Mouse (Mus musculus) ES-Bruce4 (cell line): Measurements from ENCODE around the gene Dnah6. TPM values are rescaled to one million over a fixed set of nuclear protein-coding genes. Genes with fewer than 3 reads are reported as not detected.

Source experiments
- H3K27ac ChIP-seq: 2 replicates; pipeline ENCODE4 v1.5.1; 2012; ENCODE audit warnings: low read length, inconsistent platforms; ENCODE audit not compliant: insufficient read depth
- H3K27me3 ChIP-seq: 2 replicates; pipeline ENCODE4 v1.6.1; 2012; ENCODE audit warnings: mild to moderate bottlenecking, low read length, inconsistent platforms; ENCODE audit not compliant: control insufficient read depth, poor library complexity, insufficient read depth, severe bottlenecking
- H3K36me3 ChIP-seq: 2 replicates; pipeline ENCODE4 v1.6.1; 2012; ENCODE audit warnings: inconsistent platforms, mild to moderate bottlenecking, low read length, moderate library complexity; ENCODE audit not compliant: control insufficient read depth, poor library complexity, insufficient read depth, severe bottlenecking
- H3K4me1 ChIP-seq: one replicate; pipeline ENCODE4 v1.8.1; 2011; ENCODE audit warnings: low read length; ENCODE audit not compliant: control insufficient read depth, insufficient read depth
- H3K4me3 ChIP-seq: 2 replicates; pipeline ENCODE4 v1.5.1; 2011; ENCODE audit warnings: low read depth, mild to moderate bottlenecking, low read length
- H3K9ac ChIP-seq: 2 replicates; pipeline ENCODE4 v1.6.1; 2012; ENCODE audit warnings: low read depth, mild to moderate bottlenecking, inconsistent platforms; ENCODE audit not compliant: poor library complexity, severe bottlenecking
- H3K9me3 ChIP-seq: replicated peaks from 2 replicates; pipeline ENCODE4 v1.6.1; 2012; ENCODE audit warnings: mild to moderate bottlenecking, low read length, inconsistent platforms; ENCODE audit not compliant: control insufficient read depth, poor library complexity, insufficient read depth, severe bottlenecking
- CTCF ChIP-seq: IDR thresholded peaks from one replicate; pipeline ENCODE4 v1.8.1; 2011; ENCODE audit warnings: low read depth, low read length
- EP300 ChIP-seq: IDR thresholded peaks from 2 replicates; pipeline ENCODE4 v1.6.1; 2011; ENCODE audit warnings: low read depth, low read length; ENCODE audit not compliant: insufficient read depth
- POLR2A ChIP-seq: IDR thresholded peaks from one replicate; pipeline ENCODE4 v1.8.1; 2011; ENCODE audit warnings: low read length; ENCODE audit not compliant: insufficient read depth
- polyA plus RNA-seq: library from polyadenylated mRNA; stranded (reverse); fragments of >200 nt; gene quantifications from 2 replicates; pipeline ENCODE4 v1.2.4, GENCODE M21; 2011; ENCODE audit warnings: low read depth; ENCODE audit not compliant: missing spikeins, insufficient read depth, insufficient read length

Gene Dnah6
- polyA plus RNA-seq, 1 experiment = not detected

- Histone ChIP-seq H3K9me3 (peaks cover 6% of the 10 kb centered on the region), H3K36me3 (no peaks in the 10 kb centered on the region), H3K4me1 (no peaks in the 10 kb centered on the region), H3K27me3 (no peaks in the 10 kb centered on the region), H3K4me3 (peak overlapping the region; percentile 31), H3K27ac (no peak overlapping the region), H3K9ac (0 out of 2 replicates have a peak overlapping the region, but pooled peaks have one; percentile 11)
- TF ChIP-seq EP300 (no peak), POLR2A (no peak), CTCF (no peak)
These were observed 696 bp upstream of the Dnah6 start for GRCm38 (mm10) chr6:73221958-73222735.

GRCm38 (mm10) chr6:73211602-73212001 lies 9.8 kb downstream of the Dnah6 start:
- no peak overlapping the region for H3K9ac ChIP-seq
- H3K27ac ChIP-seq = no peak overlapping the region
- H3K36me3 ChIP-seq = no peaks in the 10 kb centered on the region

GRCm38 (mm10) chr6:73211036-73211435 lies 10.4 kb downstream of the Dnah6 start:
- H3K27ac ChIP-seq = no peak overlapping the region
- no peaks in the 10 kb centered on the region for H3K36me3 ChIP-seq
- no peak overlapping the region for H3K4me3 ChIP-seq
- H3K27me3 ChIP-seq = no peaks in the 10 kb centered on the region
- H3K9me3 ChIP-seq = peaks cover 11% of the 10 kb centered on the region; the same call in 1 of the 2 replicates
- H3K9ac ChIP-seq = no peak overlapping the region
- H3K4me1 ChIP-seq = peaks cover 1% of the 10 kb centered on the region
- TF ChIP-seq EP300 = no peak
- no peak for TF ChIP-seq CTCF
- TF ChIP-seq POLR2A = no peak

More at GRCm38 (mm10) chr6:73211602-73212001, 9.8 kb downstream of the Dnah6 start:
- Histone ChIP-seq H3K9me3 (peaks cover 12% of the 10 kb centered on the region), H3K4me1 (peaks cover 1% of the 10 kb centered on the region), H3K4me3 (no peak overlapping the region), H3K27me3 (no peaks in the 10 kb centered on the region)
- TF ChIP-seq EP300 (no peak), CTCF (no peak), POLR2A (no peak)

GRCm38 (mm10) chr6:73210445-73210972 lies 10.9 kb downstream of the Dnah6 start:
- Histone ChIP-seq H3K9me3 (peaks cover 10% of the 10 kb centered on the region; the same call in 1 of the 2 replicates), H3K27ac (no peak overlapping the region), H3K36me3 (no peaks in the 10 kb centered on the region), H3K4me3 (no peak overlapping the region), H3K4me1 (peaks cover 1% of the 10 kb centered on the region), H3K27me3 (no peaks in the 10 kb centered on the region), H3K9ac (no peak overlapping the region)
- no peak for TF ChIP-seq POLR2A
- TF ChIP-seq CTCF = no peak
- TF ChIP-seq EP300 = no peak

- Histone ChIP-seq H3K36me3 (no peaks in the 10 kb centered on the region), H3K4me3 (no peak overlapping the region), H3K9ac (no peak overlapping the region), H3K27me3 (no peaks in the 10 kb centered on the region), H3K9me3 (peaks cover 10% of the 10 kb centered on the region; the same call in 1 of the 2 replicates), H3K27ac (no peak overlapping the region), H3K4me1 (peaks cover 1% of the 10 kb centered on the region)
- TF ChIP-seq CTCF (no peak), EP300 (no peak), POLR2A (no peak)
These were observed 11.9 kb downstream of the Dnah6 start for GRCm38 (mm10) chr6:73209598-73209997.

- Histone ChIP-seq H3K4me3 (no peak overlapping the region), H3K36me3 (no peaks in the 10 kb centered on the region), H3K9me3 (peaks cover 3% of the 10 kb centered on the region; the same call in 1 of the 2 replicates), H3K4me1 (peaks cover 1% of the 10 kb centered on the region), H3K9ac (no peak overlapping the region), H3K27ac (no peak overlapping the region), H3K27me3 (no peaks in the 10 kb centered on the region)
- no peak for TF ChIP-seq CTCF
- no peak for TF ChIP-seq POLR2A
- TF ChIP-seq EP300 = no peak
These were observed 16.5 kb downstream of the Dnah6 start for GRCm38 (mm10) chr6:73204937-73205336.
